Mouse (Mus musculus): ENCODE data around the gene Pate2. TPM values are rescaled to one million over a fixed set of nuclear protein-coding genes. Genes with fewer than 3 reads are reported as not detected.

The Pate2 gene
- total RNA-seq, 2 experiments from 2014 or later = 0.21 to 0.42 TPM

- DNase-seq (ENCODE audit: low spot score in 2 of 2) = no peak
These were observed 137.2 kb downstream of the Pate2 start for GRCm38 (mm10) chr9:35707265-35707664.

Other genes with a start within 250 kb of the Pate2 start
- gene Cdon, start 149.2 kb upstream of the Pate2 start, total RNA-seq (2021) = 10 to 100 TPM; 62.0 to 63.2 TPM
- not detected for gene Gm1113, start 52.0 kb upstream of the Pate2 start, total RNA-seq (2021)
- under 1 TPM; 0.10 to 0.15 TPM for gene Ddx25, start 11.8 kb upstream of the Pate2 start, total RNA-seq (2021)
- 10 to 100 TPM in 1 of 2 experiments, 1 to 10 TPM in 1; 9.0 to 11.8 TPM for gene Pus3, start 11.7 kb upstream of the Pate2 start, total RNA-seq (2021)
- 1 to 10 TPM; 3.0 to 4.1 TPM for gene Hyls1, start 114 bp downstream of the Pate2 start, total RNA-seq (2021)
- not detected for gene Pate4, start 41.7 kb downstream of the Pate2 start, total RNA-seq (2021)
- gene Pate3, start 77.9 kb downstream of the Pate2 start, total RNA-seq (2021) = not detected
- not detected for gene Pate1, start 117.1 kb downstream of the Pate2 start, total RNA-seq (2021)
- gene Gm17677, start 170.8 kb downstream of the Pate2 start, total RNA-seq (2021) = not detected
- not detected for gene Gm17727, start 207.8 kb downstream of the Pate2 start, total RNA-seq (2021)
- not detected for gene Gm27235, start 219.8 kb downstream of the Pate2 start, total RNA-seq (2021)
- not detected for gene D730048I06Rik, start 219.8 kb downstream of the Pate2 start, total RNA-seq (2021)

Measured in gastrocnemius, postnatal 4 days (tissue).